24 mouse cellular contexts compared by ENCODE assay signal in the genomic region with DNA sequence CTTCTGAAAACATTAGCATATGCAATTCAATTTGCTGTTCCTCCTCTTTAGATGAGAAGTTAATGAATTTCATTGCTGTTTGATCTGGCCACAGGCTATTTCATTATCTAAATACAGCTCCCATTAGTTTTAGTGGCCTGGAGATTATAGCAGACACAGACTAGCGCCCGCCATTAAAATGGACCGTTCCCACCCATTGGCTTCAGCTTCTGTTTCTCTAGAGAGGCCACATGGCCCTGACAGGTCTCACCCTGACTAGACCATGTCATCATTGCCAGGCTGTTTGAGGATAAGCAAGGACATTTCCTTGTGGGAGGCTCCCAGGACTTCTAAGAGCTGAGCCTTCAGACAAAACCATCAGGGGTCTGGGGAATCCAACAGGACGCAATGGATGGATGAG. TPM values are rescaled to one million over a fixed set of nuclear protein-coding genes. Genes with fewer than 3 reads are reported as not detected.
DNase-seq lines count a peak whose midpoint lies in the region; ATAC-seq lines count a peak whose summit lies in the region.
"Had no signal": no experiment of that assay in that cellular context is flagged by ENCODE, and none has a peak within 500 bp of the region (broad histone marks: within the 10 kb centered on the region; RNA-seq: fewer than 3 reads in every experiment).

No protein-coding gene starts in this region.

- no peaks in the 10 kb centered on the region for H3K9me3 ChIP-seq in midbrain, embryonic 14.5 days (ENCODE audit: control insufficient read depth, low read length)
- H3K9me3 ChIP-seq in midbrain, embryonic 16.5 days (replicated peaks; ENCODE audit: control insufficient read depth, low read length, poor library complexity, severe bottlenecking), result no peaks in the 10 kb centered on the region
- H3K9me3 ChIP-seq in hindbrain, embryonic 13.5 days, result no peaks in the 10 kb centered on the region
- no peaks in the 10 kb centered on the region for H3K9me3 ChIP-seq in neural tube, embryonic 14.5 days (ENCODE audit: control insufficient read depth, low read length)
- no peaks in the 10 kb centered on the region for H3K9me3 ChIP-seq in embryonic facial prominence, embryonic 10.5 days
- H3K9me3 ChIP-seq: forebrain, embryonic 13.5 days; heart, embryonic 15.5 days; midbrain, embryonic 12.5 days had no signal

- no peak for ATAC-seq in midbrain, embryonic 14.5 days (ENCODE audit: low FRiP score, low TSS enrichment)
- ATAC-seq in midbrain, embryonic 16.5 days, result no peak
- ATAC-seq in hindbrain, embryonic 13.5 days (ENCODE audit: low FRiP score), result no peak
- no peak for ATAC-seq in neural tube, embryonic 14.5 days (ENCODE audit: low read depth)
- ATAC-seq: forebrain, embryonic 13.5 days had no signal

- no peak overlapping the region for H3K4me3 ChIP-seq in midbrain, embryonic 14.5 days (replicated peaks; ENCODE audit: low read depth, low read length)
- no peak overlapping the region for H3K4me3 ChIP-seq in midbrain, embryonic 16.5 days (ENCODE audit: low read depth, low read length)
- no peak overlapping the region for H3K4me3 ChIP-seq in hindbrain, embryonic 13.5 days
- H3K4me3 ChIP-seq in neural tube, embryonic 14.5 days (ENCODE audit: low read depth, low read length), result no peak overlapping the region
- no peak overlapping the region for H3K4me3 ChIP-seq in embryonic facial prominence, embryonic 10.5 days
- H3K4me3 ChIP-seq: forebrain, embryonic 13.5 days; heart, embryonic 15.5 days; midbrain, embryonic 12.5 days; myocyte had no signal

- H3K4me2 ChIP-seq in midbrain, embryonic 14.5 days (ENCODE audit: low read length), result no peak overlapping the region
- no peak overlapping the region for H3K4me2 ChIP-seq in midbrain, embryonic 16.5 days (ENCODE audit: low read length)
- H3K4me2 ChIP-seq in hindbrain, embryonic 13.5 days, result no peak overlapping the region
- no peak overlapping the region for H3K4me2 ChIP-seq in neural tube, embryonic 14.5 days (ENCODE audit: low read depth, low read length)
- H3K4me2 ChIP-seq: forebrain, embryonic 13.5 days; heart, embryonic 15.5 days; midbrain, embryonic 12.5 days had no signal

- peak overlapping the region; percentile 49; the same call in 1 of the 2 replicates for H3K27ac ChIP-seq in midbrain, embryonic 14.5 days (replicated peaks; ENCODE audit: low read depth, low read length)
- H3K27ac ChIP-seq in midbrain, embryonic 16.5 days (ENCODE audit: low read length), result no peak overlapping the region
- H3K27ac ChIP-seq in hindbrain, embryonic 13.5 days, result peak overlapping the region; percentile 86
- H3K27ac ChIP-seq in neural tube, embryonic 14.5 days (ENCODE audit: low read depth, low read length), result 0 out of 2 replicates have a peak overlapping the region, but pooled peaks have one; percentile 2
- H3K27ac ChIP-seq in embryonic facial prominence, embryonic 10.5 days (replicated peaks), result no peak overlapping the region
- H3K27ac ChIP-seq: forebrain, embryonic 13.5 days; heart, embryonic 15.5 days; liver, embryonic 14.5 days; midbrain, embryonic 12.5 days had no signal

- no peak overlapping the region for H3K9ac ChIP-seq in midbrain, embryonic 14.5 days (replicated peaks; ENCODE audit: low read length)
- H3K9ac ChIP-seq in midbrain, embryonic 16.5 days (ENCODE audit: low read depth, low read length), result no peak overlapping the region
- no peak overlapping the region for H3K9ac ChIP-seq in hindbrain, embryonic 13.5 days
- H3K9ac ChIP-seq in neural tube, embryonic 14.5 days (replicated peaks; ENCODE audit: low read depth, low read length), result no peak overlapping the region
- H3K9ac ChIP-seq: forebrain, embryonic 13.5 days; heart, embryonic 15.5 days; liver, embryonic 14.5 days; midbrain, embryonic 12.5 days had no signal

- no peaks in the 10 kb centered on the region for H3K36me3 ChIP-seq in midbrain, embryonic 14.5 days (ENCODE audit: control insufficient read depth, insufficient read depth, low read length)
- no peaks in the 10 kb centered on the region for H3K36me3 ChIP-seq in midbrain, embryonic 16.5 days (ENCODE audit: control insufficient read depth, insufficient read depth, low read length)
- no peaks in the 10 kb centered on the region for H3K36me3 ChIP-seq in hindbrain, embryonic 13.5 days
- H3K36me3 ChIP-seq in neural tube, embryonic 14.5 days (ENCODE audit: control insufficient read depth, insufficient read depth, low read length), result no peaks in the 10 kb centered on the region
- no peaks in the 10 kb centered on the region for H3K36me3 ChIP-seq in embryonic facial prominence, embryonic 10.5 days (replicated peaks)
- H3K36me3 ChIP-seq: heart, embryonic 15.5 days; midbrain, embryonic 12.5 days had no signal

- WGBS in midbrain, embryonic 14.5 days, result 51% methylated on average over 4 of the region's 4 CpGs
- WGBS in midbrain, embryonic 16.5 days, result 56% methylated on average over 4 of the region's 4 CpGs
- WGBS in hindbrain, embryonic 13.5 days, result 51% methylated on average over 4 of the region's 4 CpGs
- WGBS in neural tube, embryonic 14.5 days, result 43% methylated on average over 4 of the region's 4 CpGs
- WGBS in embryonic facial prominence, embryonic 10.5 days, result 90% methylated on average over 4 of the region's 4 CpGs

- DNase-seq in adrenal gland, adult 8-10 months, result peak; percentile 16
- no peak for DNase-seq in adrenal gland, postnatal 10 days
- peak; percentile 24 for DNase-seq in midbrain, embryonic 14.5 days
- DNase-seq in embryonic facial prominence, embryonic 10.5 days (ENCODE audit: low spot score), result no peak
- no peak for DNase-seq in lung, postnatal 10 days
- DNase-seq: cerebellum, adult 8-10 months; cerebellum, postnatal 25 days; gastrocnemius, postnatal 14 days; kidney, adult 11 months; kidney, postnatal 14 days; liver; lung, adult 2 months; lung, postnatal 14 days; right cerebral cortex, postnatal 25 days; thymus, postnatal 14 days had no signal

- H3K4me1 ChIP-seq in midbrain, embryonic 14.5 days (ENCODE audit: control insufficient read depth, insufficient read depth, low read length), result peaks cover 4% of the 10 kb centered on the region
- peaks cover 3% of the 10 kb centered on the region; the same call in 1 of the 2 replicates for H3K4me1 ChIP-seq in midbrain, embryonic 16.5 days (ENCODE audit: control insufficient read depth, insufficient read depth, low read length)
- H3K4me1 ChIP-seq in hindbrain, embryonic 13.5 days (replicated peaks), result peaks cover 21% of the 10 kb centered on the region
- H3K4me1 ChIP-seq in neural tube, embryonic 14.5 days (ENCODE audit: control insufficient read depth, insufficient read depth, low read length), result no peaks in the 10 kb centered on the region
- H3K4me1 ChIP-seq in embryonic facial prominence, embryonic 10.5 days, result peaks cover 15% of the 10 kb centered on the region

- no peaks in the 10 kb centered on the region for H3K27me3 ChIP-seq in midbrain, embryonic 14.5 days (ENCODE audit: control insufficient read depth, insufficient read depth, low read length)
- no peaks in the 10 kb centered on the region for H3K27me3 ChIP-seq in midbrain, embryonic 16.5 days (ENCODE audit: control insufficient read depth, insufficient read depth, low read depth, low read length)
- no peaks in the 10 kb centered on the region for H3K27me3 ChIP-seq in hindbrain, embryonic 13.5 days
- H3K27me3 ChIP-seq in neural tube, embryonic 14.5 days (ENCODE audit: control insufficient read depth, insufficient read depth, low read length), result no peaks in the 10 kb centered on the region
- peaks cover 8% of the 10 kb centered on the region; the same call in 1 of the 2 replicates for H3K27me3 ChIP-seq in embryonic facial prominence, embryonic 10.5 days (replicated peaks; ENCODE audit: low read depth, poor library complexity, severe bottlenecking)
- H3K27me3 ChIP-seq: forebrain, embryonic 13.5 days; heart, embryonic 15.5 days had no signal

RNA-seq across cellular contexts. Expression of a gene that starts 31.7 kb away (rescaled TPM):
- total RNA-seq in adrenal gland, adult 8-10 months (2022), result 10 to 100 TPM; 32.7 to 40.0 (median 35.4) TPM
- 10 to 100 TPM; 42.8 to 48.5 TPM for total RNA-seq in adrenal gland, postnatal 10 days (2021)
- polyA plus RNA-seq in midbrain, embryonic 14.5 days (2014; fragmentation: Nextera tagmentation; extraction: Ambion mirVana), result 10.0 and 12.9 TPM in 2 replicates
- 10.1 and 13.2 TPM in 2 replicates for polyA plus RNA-seq in midbrain, embryonic 16.5 days (2015; fragmentation: Nextera tagmentation; extraction: Ambion mirVana)
- polyA plus RNA-seq in hindbrain, embryonic 13.5 days (2015; fragmentation: Nextera tagmentation; extraction: Ambion mirVana), result 11.3 and 12.2 TPM in 2 replicates
- 13.9 and 18.9 TPM in 2 replicates for polyA plus RNA-seq in neural tube, embryonic 14.5 days (2014; fragmentation: Nextera tagmentation; extraction: Ambion mirVana)
- polyA plus RNA-seq in embryonic facial prominence, embryonic 10.5 days (2016; fragmentation: Nextera tagmentation; extraction: Ambion mirVana), result 6.2 and 6.3 TPM in 2 replicates
- total RNA-seq: MEL had no signal

Comparison
In these comparisons a context has a peak if more than half of its experiments do, and no peak if none do; other contexts are left out.
1. DNase-seq: peak in adrenal gland, adult 8-10 months (single experiment) and midbrain, embryonic 14.5 days (single experiment); none in adrenal gland, postnatal 10 days (single experiment), embryonic facial prominence, embryonic 10.5 days (single experiment) and lung, postnatal 10 days (single experiment).
2. H3K27ac ChIP-seq: peak in midbrain, embryonic 14.5 days (single experiment), hindbrain, embryonic 13.5 days (single experiment) and neural tube, embryonic 14.5 days (single experiment); none in midbrain, embryonic 16.5 days (single experiment) and embryonic facial prominence, embryonic 10.5 days (single experiment).